Mouse (Mus musculus): ENCODE measurements at regions not wholly inside any gene's neighbourhood (a gene's known extent, or its start where the extent isn't known, plus 50 kb on each side); places are given as distances from the start of the nearest gene placed in this dataset.
"Not testable (repeated sequence)": the region's sequence is repeated elsewhere in the genome, so short reads cannot be mapped to it uniquely, and the experiment has no call there.

- intact Hi-C loops (cut with DNase I), result no loop called here
- no peak for DNase-seq (ENCODE audit: low spot score)
Measured at GRCm38 (mm10) chr11:23079936-23080794, 72.8 kb downstream of the Fam161a start.

- intact Hi-C loops (cut with DNase I), result no loop called here
- no peak for DNase-seq (ENCODE audit: low spot score)
Measured at GRCm38 (mm10) chr11:23081616-23082015, 74.3 kb downstream of the Fam161a start.

- intact Hi-C loops (cut with DNase I); DNase-seq (ENCODE audit: low spot score): not testable (repeated sequence)
Measured at GRCm38 (mm10) chr11:23083811-23084210, 76.5 kb downstream of the Fam161a start.

GRCm38 (mm10) chr11:23095287-23095686, 88.0 kb downstream of the Fam161a start:
- no peak for DNase-seq (ENCODE audit: low spot score)
- intact Hi-C loops (cut with DNase I), result no loop called here

- intact Hi-C loops (cut with DNase I); DNase-seq (ENCODE audit: low spot score): not testable (repeated sequence)
Measured at GRCm38 (mm10) chr11:23095723-23096122, 88.4 kb downstream of the Fam161a start.

GRCm38 (mm10) chr11:23096451-23097222, 89.3 kb downstream of the Fam161a start:
- intact Hi-C loops (cut with DNase I), result no loop called here

GRCm38 (mm10) chr11:23097223-23097490, 89.8 kb downstream of the Fam161a start:
- DNase-seq (ENCODE audit: low spot score), result no peak
- intact Hi-C loops (cut with DNase I), result no loop called here

More at GRCm38 (mm10) chr11:23096451-23097222, 89.3 kb downstream of the Fam161a start:
- no peak for DNase-seq (ENCODE audit: low spot score)

- intact Hi-C loops (cut with DNase I), result no loop called here
- no peak for DNase-seq (ENCODE audit: low spot score)
Measured at GRCm38 (mm10) chr11:23114636-23115035, 107.3 kb downstream of the Fam161a start.

GRCm38 (mm10) chr11:23120533-23121210, 113.3 kb downstream of the Fam161a start:
- no peak for DNase-seq (ENCODE audit: low spot score)
- intact Hi-C loops (cut with DNase I), result no loop called here

- intact Hi-C loops (cut with DNase I), result no loop called here
- DNase-seq (ENCODE audit: low spot score), result no peak
Measured at GRCm38 (mm10) chr11:23124198-23124951, 117.0 kb downstream of the Fam161a start.

- intact Hi-C loops (cut with DNase I), result no loop called here
- no peak for DNase-seq (ENCODE audit: low spot score)
Measured at GRCm38 (mm10) chr11:23131122-23131521, 123.8 kb downstream of the Fam161a start.

GRCm38 (mm10) chr11:23131632-23132031, 124.2 kb upstream of the Xpo1 start:
- no peak for DNase-seq (ENCODE audit: low spot score)
- intact Hi-C loops (cut with DNase I), result no loop called here

- DNase-seq (ENCODE audit: low spot score), result no peak
- intact Hi-C loops (cut with DNase I), result no loop called here
Measured at GRCm38 (mm10) chr11:23140429-23141099, 115.3 kb upstream of the Xpo1 start.

- DNase-seq (ENCODE audit: low spot score), result no peak
- intact Hi-C loops (cut with DNase I), result no loop called here
Measured at GRCm38 (mm10) chr11:23141100-23141837, 114.6 kb upstream of the Xpo1 start.

GRCm38 (mm10) chr11:23148048-23148596, 107.7 kb upstream of the Xpo1 start:
- intact Hi-C loops (cut with DNase I), result loop anchor here (5.0 kb wide), 2 partner anchors 141 to 156 kb away; partner anchors contain the start of genes Cct4 and Fam161a
- no peak for DNase-seq (ENCODE audit: low spot score)

- no peak for DNase-seq (ENCODE audit: low spot score)
- intact Hi-C loops (cut with DNase I), result loop anchor here (1.0 to 10.0 kb wide), 4 partner anchors 123 to 515 kb away; partner anchors contain the start of genes Cct4 and Fam161a
Measured at GRCm38 (mm10) chr11:23149556-23150244, 106.1 kb upstream of the Xpo1 start.

- intact Hi-C loops (cut with DNase I), result loop anchor here (10.0 kb wide), 1 partner anchor 520 kb away; no protein-coding TSS in a partner anchor
- no peak for DNase-seq (ENCODE audit: low spot score)
Measured at GRCm38 (mm10) chr11:23154851-23155250, 101.0 kb upstream of the Xpo1 start.
